Mouse (Mus musculus): ENCODE measurements around the gene Ercc1.
A peak's percentile ranks its signal among the peaks of the same experiment; 100 is the strongest.

Gene Ercc1

DNA sequence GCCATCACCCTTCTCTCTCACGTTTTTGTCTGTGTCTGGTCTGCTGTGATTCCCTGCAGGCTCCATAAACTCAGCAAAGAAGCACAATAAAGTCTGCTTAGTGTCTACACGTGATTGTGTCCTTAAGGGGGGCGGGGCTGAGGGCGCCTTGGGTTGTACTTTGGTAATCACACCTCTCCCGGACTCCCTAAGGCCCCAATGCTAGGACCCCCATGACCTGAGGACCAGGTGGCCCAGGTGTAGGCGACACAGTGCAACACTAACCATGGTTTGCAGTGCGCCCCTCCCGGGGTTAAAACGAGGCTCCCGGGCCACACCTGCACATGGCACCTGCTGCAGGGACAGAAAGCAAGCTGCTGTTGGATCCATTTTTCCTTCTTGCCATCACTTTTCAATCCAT is 3.3 kb upstream of the Ercc1 start:
- DNase-seq = no peak

DNA sequence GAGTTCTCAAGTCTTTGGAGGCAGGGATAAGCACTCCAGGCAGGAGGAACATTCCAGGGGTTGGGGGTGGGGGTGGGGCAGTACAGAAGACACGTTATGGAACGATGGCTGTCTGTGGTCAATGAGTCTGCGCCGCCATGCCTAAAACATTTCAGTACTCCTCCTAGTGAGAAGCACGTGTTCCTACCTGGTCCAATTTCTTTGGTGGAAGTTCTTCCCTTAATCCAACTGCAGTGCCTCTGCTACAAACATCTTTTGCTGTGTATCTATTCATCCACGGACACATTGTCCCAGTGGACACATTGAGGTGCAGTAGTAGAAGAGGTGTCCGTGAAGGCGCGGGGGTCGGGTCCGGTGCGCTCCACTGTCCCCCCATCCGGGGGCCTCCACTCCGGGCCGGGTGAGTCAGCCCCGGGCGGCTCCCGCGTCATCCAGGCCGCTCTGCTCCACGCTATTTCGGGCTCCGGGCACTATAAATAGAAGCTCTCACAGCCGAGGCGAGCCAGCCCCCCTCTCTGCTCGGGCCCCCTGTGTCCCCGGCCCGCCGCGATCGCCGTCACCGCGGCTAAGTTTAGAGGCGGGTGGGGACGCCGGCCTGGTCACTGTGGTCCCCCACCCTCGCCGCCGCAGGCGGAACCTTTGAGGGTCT is 2.7 kb upstream of the Ercc1 start:
- peak; percentile 70 for DNase-seq

DNA sequence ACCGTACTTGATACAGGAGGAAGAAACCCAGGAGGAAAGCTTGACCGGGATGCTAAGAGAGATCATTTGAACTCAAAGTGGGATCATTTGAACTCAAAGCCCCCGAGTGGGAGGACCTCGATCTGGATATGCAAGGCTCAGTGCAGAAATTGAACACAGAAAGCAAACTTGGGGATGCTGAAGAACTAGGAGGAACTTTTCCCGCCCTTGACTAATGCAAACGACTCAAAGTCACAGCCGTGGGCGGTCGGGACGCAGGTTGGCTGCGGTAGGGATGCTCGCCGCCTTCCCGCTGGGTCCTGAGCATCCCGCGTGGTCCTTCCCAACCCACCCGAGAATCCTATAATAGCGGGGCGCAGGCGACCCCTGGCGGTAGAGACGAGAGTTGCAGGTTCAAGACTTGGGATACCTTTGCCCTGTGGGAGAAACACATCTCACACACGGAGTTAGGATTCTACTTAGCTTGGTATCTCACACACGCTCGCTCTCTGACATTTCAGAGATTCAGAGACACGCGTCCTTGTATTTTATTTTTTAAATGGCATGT is 2.0 kb upstream of the Ercc1 start:
- DNase-seq = peak; percentile 88

DNA sequence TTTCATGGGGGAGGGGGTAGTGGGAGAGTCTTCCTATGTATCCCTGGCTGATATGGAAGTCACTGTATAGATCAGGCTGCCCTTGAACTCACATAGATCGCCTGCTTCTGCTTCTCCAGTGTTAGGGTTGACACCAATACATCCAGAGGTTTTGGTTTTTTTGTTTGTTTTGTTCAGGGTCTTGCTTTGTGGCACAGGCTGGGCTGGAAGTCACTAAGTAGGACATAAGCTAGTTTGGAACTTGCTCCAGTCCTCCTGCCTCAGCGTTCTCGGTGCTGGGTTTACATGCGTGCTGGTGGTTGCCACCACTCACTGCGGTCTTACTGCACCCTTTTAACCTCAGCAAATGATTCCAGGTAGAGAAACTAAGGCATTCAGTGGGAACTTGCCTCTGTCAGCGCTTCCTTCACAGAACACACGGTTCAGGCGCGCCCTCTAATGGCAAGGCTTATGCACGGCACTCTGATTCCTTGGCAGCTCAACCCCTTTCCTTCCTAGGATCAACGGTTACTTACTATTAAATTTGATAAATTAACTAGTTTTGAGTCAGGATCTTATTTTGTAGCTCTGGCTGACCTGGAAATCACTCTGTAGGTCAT is 1.3 kb upstream of the Ercc1 start:
- peak; percentile 70 for DNase-seq

DNA sequence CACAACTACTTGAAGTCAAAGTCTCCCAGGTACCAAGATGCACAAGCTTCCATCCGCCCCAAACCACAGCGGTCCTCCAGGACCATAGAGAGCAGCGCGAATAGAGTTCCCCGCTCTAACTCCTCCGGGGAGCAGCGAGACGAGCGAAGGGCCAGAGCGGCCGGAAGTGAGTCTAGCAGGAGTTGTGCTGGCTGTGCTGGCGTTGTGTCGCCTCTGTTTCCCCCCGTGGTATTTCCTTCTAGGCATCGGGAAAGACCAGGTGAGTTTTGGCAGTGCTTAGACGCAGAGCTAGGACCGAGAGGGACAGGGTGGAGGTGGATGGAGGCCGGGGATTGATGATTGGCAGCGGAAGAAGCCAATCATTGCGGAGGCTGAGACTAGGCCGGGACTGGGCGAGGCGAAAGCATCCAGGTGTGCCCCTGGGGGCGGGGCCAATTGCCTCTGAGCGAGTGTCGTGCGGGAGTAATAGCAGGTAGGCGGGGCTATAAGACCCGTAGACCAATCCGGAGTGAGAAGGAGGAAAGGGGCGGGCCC is 427 bp downstream of the Ercc1 start:
- peak; percentile 97 for DNase-seq

DNA sequence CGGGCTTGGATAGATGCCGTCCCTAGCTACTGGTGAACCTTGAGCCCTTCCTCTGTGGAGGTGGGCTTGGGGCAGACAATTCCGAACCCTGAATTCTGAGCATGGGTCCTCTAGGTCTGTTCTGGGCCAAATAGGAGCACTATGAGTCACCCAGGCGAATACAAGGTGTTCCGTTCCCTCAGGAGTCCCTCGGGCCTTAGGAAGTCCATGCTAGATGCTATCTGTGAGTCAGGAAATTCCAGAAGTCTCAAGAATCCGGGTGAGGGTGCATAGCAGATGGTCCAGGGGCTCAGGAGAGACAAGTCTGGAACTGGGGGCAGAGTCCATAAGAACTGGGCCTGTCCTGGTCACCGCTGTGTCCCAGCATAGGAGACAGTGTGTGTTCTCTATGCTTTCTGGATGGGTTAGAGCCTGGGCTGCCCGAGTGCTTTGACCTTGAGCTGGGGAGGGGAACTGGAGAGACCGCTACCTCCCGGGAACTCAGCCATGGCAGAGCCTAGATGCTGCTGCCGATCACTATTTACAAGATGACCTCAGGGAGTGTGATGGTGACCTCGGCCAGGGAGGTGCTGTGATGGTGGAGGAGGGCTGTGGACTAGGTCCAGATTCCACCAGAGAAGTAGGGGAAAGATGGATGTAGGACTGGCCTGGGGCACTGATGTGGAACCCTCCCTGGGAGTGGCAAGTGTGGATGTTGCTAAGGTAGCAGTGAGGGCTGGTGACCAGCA is 4.8 kb downstream of the Ercc1 start:
- DNase-seq = no peak

DNA sequence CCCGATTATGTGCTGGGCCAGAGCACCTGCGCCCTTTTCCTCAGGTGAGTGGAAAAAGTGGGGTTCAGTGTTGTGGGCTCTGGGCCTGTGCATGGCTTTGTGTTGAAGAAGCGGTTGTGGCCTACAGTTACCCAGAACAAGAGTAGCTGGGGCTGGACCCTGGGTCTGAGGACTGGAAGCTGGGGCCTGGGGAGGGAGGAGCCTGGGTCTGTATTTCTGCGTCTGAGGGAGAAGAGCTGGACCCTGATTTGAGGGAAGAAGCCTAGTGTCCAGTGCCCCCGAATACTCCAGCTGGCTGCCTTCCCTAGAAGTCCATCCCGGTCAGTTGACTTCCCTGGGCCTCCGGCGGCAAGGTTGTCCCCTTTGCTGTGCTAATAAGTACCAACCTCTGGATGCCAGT is 5.6 kb downstream of the Ercc1 start:
- DNase-seq = no peak

DNA sequence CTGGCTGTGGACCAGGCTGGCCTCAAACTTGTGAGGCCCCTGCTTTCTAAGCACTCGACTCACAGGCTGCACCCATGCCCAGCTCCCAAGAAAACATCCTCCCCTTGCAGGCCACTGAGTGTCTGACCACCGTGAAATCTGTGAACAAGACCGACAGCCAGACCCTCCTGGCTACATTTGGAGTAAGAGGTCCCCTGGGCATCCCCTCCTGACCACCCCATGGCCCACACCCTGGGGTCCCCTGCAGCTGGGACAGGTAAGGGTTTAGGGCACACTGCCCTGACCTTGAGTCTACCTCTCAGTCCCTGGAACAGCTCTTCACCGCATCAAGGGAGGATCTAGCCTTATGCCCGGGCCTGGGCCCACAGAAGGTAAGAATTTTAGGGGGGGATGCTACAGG is 10.4 kb downstream of the Ercc1 start:
- no peak for DNase-seq

DNA sequence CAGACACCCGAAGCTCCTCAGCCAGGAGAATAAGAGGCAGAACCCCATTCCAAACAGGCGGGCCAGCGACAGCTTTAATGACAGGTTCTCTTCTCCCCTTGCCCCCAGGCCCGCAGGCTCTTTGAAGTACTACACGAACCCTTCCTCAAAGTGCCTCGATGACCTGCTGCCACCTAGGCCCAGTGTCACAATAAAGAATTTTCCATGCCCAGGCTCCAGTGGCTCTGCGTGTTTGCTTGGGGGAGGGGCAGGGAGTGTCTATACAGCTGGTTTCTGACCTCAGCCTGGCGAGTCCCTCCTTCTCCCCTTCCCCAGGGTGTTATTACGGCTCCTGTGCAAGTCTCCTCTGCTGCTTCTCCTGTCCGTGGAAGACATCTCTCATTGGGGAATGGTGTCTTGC is 11.7 kb downstream of the Ercc1 start:
- DNase-seq = no peak

DNA sequence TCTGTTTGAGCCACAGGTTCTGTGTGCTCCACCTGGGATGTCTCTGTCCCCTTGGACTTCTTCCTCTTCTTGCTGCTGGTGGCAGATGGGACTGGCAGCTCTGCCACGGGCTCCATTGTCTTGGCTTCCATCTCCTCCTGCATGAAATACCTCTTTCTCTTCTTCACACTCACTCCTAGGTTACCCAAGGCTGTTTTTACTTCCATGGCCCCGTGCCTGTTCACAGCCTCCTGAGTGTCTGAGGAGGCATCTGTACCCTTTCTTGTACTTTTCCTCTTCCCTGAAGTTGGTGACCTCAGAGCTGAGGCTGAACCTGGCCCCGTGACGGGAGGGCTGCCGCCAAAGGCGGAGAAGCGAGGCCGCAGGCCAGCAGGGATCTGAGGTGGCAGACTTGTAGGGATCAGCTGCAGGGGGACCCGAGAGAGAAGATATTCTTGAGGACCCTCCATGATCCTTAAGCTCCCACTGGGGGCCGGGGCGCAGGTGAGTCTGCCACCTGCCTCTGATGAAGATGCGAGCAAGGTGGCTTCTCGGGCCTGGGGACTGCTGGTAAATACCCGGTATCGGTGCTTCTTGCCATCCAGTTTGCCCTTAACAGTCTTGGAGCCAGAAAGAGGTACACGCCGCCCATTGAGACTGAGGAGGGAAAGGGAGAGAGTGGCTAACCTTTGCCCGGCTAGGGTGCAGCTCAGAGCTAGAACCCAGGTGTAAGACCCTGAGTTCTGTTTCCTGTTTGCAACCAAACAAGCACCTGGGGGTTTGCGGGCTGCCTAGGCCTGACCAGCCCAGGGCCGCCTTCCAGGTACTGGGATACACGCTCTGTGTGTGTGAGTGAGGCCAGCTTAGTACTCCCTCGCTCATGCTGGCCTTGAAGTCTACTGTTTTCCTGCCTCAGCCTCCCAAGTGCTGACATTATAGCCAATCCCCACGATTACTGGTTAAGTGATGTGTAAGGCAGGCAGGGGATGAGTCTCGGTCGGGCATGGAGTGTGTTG is 13.1 kb downstream of the Ercc1 start:
- DNase-seq = no peak

DNA sequence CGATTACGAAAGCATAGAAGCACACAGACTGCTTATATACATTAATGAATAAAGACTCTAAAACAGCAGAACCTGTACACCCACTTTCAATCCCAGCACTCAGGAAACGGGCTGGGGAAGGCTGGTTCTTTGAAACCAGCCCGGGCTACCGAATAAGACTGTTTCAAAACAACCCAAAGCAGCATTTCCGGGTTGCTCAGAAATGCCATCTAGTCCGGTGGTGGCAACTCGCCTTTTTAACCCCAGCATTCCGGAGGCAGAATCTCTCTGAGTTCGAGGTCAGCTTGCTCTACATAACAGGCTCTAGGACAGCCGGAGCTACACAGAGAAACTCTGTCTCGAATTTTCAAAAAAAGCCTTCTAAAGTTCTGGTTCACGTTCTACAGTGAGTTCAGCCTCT is 14.1 kb downstream of the Ercc1 start:
- DNase-seq = no peak

DNA sequence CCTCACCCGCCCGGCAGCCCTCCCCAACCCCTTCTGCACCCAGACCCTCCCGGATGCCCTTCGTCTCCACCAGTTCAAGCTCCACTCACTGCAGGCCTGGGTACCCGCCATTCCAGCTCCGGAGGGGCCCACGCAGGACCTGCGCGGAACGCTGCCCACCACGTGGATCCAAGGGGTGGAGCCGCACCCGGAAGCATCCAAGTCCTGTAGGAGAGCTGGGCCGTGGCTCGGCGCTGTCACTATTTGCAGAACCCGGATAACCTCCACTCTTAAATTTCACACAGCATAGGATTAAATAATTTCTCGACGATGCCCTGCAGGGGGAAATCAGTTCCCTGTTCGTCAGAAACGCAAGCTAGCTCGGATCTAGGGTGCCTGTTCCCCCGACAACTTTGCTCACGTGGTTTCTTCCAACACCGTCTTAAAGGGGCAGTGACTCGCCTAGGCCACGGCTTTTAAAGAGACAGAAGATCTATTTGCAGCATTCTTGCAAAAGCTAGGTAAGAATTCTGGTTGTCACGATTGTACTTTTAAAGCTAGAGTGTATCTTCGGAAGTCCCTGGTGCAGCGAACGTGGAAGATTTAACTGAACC is 14.8 kb downstream of the Ercc1 start, which contains the start of the genes Cd3eap and Ppp1r13l:
Gene Cd3eap, minus strand, starts transcription at position 185 of the 593 bp plus-strand sequence.
Gene Ppp1r13l, plus strand, starts transcription at position 451 of the 593 bp plus-strand sequence.
- DNase-seq = peak; percentile 90

DNA sequence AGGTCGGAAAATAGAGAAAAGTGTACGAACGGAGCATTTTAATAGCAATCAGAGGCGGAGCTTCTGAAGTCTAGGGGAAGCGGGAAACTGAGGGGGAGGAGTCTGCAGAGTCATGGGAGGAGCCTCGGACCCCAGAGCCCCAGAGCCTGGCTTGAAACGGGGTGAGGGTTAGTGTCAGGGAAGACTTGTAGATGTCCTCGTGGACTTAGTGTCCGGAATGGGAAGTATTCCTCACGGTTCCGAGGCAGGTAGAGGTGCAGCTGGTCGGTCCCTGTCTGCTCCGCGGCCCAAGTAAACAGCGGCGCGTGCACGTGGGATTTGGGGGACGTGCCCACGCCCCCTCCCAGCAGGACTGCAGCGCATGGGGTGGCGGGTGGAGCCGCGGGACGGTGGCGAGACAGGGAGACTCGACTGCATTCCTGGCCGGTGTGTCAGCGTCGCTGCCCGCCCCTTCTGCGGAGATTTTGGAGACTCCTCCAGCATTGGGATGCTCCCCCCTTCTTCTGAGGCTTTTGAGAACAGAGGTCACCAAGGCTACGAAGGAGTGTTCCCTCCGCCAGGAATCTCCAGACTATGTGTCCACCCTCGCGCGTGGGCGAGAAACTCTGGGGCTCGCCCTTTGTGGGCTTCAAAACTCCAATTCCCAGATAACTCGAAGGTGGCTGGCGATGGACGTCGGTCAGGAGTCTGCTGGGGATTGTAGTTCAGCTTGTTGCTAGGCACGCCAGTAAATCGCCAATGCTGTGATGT is 15.5 kb downstream of the Ercc1 start:
- peak; percentile 82 for DNase-seq

DNA sequence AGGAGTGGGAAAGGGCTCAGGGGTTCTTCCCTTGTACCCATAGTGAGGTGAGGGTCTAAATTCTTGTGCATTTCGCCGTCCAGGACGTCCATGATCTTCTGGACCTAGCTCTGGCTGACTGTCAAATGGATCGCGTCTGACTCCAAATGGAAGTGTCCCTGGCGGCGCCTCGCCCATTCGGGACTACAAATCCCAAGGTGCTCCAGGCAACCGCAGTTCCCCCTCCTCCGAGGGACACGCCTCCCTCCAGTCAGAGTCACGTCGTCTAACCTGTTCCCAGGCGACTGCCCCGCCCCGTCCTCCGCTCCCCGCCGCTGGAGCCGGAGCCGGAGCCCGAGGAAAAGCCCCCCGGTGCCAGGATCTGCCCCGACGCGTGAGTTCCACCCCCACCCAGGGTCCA is 16.4 kb downstream of the Ercc1 start:
- peak; percentile 94 for DNase-seq

DNA sequence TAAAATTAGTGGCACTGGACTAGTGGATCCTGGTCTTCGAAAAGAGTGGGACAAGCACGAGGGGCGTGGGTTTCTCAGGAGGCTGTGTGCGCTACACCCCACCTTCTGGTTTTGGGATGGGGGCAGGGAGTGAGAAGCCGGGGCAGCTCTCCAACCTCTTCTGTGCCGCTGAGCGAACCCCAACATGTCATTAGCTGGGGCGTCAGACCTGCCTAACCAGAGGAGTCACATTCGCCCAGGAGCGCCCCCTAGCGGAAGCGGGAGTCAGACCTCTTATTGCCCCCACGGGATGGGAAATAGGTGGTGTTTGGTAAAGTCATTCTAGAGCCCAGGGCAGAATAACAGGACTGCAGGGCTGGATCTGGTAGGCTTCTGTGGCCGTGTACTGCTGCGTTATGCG is 17.1 kb downstream of the Ercc1 start:
- DNase-seq = peak; percentile 68

DNA sequence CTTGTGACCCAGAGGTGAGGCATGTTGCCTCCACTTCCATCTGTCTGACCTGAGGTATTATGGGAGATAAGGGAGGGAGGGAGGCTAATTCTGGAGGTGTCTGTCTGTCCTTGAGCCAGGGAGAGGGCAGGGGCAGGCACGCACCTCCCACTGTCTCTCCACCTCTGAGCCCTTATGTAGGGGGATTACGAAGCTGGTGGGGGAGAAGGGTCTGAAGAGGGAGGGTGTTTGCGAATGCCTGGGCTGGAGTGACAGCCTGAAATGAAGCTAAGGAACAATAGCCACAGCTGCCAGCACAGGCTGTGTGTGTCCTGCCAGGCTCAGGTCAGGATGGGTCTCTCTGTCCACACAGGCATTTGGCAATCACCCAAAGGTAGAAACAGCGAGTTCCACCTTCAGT is 17.7 kb downstream of the Ercc1 start:
- no peak for DNase-seq

DNA sequence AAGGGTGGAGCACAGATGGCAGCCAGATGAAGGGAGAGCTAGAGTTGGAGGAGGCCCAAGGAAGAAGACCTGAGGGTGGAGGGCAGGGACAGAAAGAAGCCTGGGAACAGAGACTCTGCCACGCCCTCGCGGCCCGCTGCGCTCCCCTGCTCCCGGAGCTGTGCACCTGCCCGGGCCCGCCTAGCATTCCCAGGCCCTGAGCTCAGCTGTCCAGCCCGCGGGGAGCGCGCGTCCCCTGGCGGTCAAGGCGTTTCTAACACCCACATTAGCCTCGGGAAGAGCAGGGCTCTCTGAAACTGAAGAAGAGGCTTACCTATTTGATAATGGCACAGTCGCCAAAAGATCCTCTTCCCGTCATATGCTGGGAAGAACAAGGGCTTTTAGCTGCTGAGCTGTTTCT is 19.3 kb downstream of the Ercc1 start:
- peak; percentile 56 for DNase-seq

DNA sequence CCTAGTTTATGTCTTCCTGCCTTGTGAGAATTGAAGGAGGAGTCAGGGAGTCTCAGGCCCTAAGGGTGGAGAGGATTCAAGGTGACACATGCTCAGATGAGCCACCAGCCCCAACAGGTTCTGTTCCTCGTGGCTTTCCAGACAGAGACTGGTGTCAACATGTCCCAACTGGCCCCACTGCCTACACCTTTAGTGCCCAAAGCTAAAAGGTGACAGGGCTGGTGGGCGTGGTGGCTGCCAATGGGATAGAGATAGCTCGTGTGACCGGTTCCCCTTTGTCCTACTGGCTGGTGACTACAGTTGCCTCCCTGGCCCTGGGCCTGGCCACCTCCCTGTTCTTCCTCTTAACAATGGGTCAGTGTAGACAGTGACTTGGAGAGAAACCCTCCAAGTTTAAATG is 20.8 kb downstream of the Ercc1 start:
- DNase-seq = no peak

DNA sequence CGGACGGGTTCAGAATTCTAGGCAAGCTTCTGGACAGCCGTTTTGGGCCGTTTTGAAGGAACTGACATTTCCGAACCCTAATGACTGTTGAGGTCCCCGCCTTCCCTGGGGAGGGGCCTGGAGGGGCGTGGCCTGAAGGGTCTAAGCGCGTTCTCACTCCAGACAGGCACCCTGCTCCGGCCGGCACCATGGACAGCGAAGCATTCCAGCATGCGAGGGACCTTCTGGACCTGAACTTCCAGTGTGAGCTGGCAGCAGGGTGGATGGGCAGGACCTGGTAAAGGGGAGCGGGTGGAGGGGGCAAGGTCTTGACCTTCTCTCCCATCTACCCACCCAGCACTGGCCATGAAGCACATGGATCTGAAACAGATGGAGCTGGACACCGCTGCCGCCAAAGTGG is 23.8 kb downstream of the Ercc1 start:
- DNase-seq = no peak

DNA sequence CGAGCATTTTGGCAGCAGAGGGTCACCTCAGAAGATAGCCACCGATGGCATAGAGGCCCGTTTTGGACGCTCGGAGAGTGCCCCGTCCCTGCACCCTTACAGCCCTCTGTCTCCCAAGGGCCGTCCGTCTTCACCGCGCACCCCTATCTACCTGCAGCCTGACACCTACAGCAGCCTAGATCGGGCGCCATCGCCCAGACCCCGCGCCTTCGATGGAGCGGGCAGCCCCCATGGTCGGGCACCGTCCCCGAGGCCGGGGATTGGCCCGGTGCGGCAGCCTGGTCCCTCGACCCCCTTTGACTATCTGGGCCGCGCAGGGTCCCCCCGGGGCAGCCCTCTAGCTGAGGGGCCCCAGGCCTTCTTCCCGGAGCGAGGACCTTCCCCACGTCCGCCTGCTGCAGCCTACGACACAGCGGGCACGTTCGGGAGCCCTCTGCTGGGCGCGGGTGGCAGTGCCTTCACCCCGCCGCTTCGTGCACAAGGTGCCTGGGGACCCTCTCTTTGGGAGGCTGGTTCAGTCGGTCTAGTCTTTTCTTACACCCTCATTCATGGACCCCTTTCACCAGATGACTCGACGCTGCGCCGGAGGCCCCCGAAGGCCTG is 25.3 kb downstream of the Ercc1 start:
- peak; percentile 70 for DNase-seq

DNA sequence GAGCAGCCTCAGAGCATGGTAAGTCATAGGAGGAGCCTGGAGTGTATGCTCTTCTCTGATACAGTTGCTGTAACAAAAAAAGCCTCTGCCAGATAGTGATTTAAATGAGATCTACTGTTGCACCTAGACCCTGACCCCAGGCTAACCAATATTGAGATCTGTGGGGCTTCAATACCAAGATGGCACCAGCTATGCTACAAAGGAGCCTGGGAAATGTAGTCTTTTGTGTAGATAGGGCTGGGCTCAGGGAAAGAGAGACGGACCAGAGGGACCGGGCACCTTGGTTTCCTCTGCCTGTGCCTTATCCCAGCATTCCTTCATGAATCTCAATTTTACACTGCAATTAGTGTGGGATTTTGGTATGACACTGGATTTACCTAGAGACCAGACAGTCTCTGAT is 28.8 kb downstream of the Ercc1 start:
- no peak for DNase-seq
